Mouse (Mus musculus) A20 (cell line): ENCODE measurements around the gene Rps27.
"Not testable (repeated sequence)": the region's sequence is repeated elsewhere in the genome, so short reads cannot be mapped to it uniquely, and the experiment has no call there.

Experiments
- DNase-seq: peaks from one replicate; pipeline ENCODE4 v3.0.0-alpha.2; 2011; ENCODE audit warnings: low read depth, low spot score

The Rps27 gene

DNA sequence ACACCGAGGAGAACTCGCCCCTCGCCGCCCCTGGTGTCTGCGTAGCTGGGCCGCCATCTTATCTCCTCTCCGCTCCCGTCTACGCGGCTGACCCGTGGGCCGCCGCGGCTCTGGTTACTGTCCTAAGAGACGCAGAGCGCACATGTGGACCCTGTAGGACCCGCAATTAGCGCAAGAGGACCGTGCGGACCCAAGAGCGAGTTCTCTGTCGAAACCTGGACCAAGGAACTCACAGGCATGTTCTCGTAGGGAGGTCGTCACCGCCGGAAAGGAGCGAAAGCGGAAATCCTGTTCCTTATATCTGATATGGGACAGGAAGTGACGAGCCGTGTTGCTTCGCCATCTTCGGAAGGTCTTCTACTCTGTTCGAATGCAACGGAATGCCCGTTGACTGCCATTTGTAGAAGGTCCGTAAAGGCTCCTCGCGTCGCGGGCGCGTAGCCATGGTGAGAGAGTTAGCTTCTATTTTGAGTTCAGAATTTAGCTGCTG is at the start of gene Rps27, which contains the start of gene Rab13:
Gene Rps27, minus strand, starts transcription at position 275 of the 490 bp plus-strand sequence.
Gene Rab13, plus strand, starts transcription at position 319 of the 490 bp plus-strand sequence.
- peak; percentile 95 for DNase-seq

DNA sequence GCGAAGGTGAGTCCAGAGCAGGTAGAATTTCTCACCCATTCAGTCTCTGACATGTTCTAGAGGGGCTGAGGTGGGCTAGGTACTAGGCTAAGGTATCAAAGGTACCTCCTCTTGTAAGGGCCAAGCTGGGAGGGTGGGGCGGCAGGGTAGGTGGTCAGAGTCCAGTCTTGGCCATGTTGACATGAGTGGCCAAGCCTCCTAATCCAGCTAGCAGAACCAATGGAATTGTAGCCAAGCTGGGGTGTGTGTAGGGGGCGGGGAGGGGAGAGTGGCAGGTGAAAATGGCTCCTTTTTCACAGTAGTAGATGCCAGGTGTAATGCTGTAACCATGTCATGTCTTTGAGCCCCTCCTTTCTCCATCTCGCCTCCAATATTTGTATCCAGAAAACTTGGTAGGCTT is 45.1 kb upstream of the Rps27 start:
- DNase-seq: no peak

DNA sequence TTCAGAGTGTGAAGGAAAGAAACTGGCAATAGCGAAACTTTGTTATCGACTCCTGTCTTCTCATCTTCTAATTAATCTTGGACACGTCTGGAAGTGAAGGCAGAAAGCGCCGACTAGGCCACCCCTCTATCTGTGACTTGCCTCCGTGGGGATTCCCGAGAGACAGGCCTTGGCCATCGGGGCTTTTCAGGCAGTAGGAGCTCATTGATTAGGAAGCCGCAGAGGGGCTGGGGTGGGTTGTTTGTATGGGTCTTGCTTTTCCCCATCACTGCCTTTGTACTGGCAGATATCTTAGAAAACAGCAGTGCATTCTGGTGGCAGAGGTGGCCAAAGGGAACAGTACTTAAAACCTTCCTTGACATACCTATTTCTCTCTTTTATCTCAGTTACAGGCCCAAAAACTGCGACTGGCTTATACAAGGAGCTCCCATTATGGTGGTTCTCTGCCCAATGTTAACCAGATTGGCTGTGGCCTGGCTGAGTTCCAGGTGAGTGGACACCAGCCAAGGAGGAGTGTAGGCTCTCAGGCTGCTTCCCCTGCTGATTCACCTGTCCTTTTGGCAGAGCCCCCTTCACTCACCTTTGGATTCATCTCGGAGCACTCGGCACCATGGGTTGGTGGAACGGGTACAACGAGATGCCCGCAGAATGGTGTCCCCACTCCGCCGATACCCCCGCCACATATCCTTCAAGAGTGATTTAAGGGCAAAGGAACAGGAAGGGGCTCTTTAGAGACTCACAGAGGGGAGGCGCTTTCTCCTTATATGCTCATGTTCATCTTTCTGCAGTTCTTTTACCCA is 43.5 kb upstream of the Rps27 start:
- DNase-seq: no peak

DNA sequence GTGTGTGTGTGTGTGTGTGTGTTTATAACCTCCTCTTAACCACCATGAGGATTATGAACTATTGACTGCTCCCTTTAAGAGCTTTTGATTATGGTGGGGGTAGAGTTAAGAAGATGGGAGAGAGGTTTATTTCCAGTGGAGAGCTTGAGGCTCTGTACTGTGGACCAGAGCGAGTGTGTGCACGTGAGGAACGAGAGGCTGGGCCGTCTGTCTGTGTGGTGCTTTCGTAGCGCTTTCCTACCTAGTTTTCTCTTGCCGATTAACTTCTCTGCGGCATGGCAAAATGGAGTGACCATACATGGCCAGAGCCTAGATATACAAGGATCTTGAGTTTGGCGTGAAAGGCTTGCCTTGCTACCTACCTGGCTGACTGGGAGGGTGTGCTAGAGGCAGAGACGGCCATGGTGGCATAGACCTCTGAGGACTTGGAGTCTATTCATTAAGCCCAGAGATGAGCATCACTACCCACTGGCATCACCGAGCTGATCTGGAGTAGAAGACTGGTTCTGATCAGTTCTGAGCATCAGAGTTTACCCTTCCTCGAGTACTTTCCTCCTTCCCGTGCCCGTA is 42.4 kb upstream of the Rps27 start:
- DNase-seq: no peak

DNA sequence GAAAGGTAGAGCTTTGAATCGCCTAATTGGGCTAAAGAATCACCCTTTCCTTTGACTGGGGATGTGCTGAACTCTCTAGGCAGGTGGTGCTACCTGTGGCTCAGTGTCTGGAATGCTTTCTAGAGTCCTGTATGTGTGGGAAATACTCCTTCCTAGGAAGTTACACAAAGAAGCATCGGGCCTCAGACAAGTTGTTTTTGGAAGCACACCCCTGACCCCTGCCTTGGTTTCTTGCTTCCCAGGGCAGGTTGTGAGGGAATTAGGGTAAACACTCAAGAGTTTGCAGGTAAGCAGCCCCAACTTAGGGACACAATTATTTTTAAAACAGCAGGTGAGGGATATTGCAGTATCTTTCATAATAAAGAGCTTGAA is 41.7 kb upstream of the Rps27 start:
- no peak for DNase-seq

DNA sequence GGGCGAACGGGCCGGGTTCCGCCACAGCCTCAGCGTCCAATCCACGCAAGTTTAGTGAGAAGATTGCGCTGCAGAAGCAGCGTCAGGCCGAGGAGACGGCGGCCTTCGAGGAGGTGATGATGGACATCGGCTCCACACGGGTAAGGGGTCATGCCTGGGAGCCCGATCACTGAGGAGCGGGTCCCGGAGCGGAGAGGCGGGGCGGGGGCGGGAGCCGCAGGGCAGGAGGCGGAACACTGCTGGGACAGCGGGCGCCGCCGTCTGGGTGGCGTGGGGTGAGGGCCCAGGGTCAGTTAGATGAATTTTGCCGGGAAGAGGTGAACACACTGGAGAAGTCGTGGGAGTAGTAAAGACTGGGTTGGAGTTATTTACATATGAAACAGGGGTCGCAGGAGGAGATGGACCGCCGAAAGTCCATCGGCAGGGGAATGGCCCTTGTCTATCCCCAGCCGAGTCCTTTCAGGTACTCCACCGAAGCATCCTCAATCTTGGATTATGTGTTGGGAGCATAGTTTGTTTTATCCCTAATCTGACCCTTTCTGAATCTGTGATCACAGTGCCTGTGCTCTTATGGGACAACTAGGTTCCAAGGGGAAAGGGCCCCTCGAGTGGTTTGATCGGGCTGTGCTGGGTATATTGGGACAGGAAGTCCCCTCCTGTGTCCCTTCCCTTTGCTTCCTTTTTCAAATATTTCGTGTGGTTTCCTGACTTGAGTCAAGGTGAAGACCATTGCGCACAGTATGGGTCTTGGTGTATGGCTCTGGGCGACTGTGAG is 41.2 kb upstream of the Rps27 start:
- DNase-seq: peak; percentile 66

DNA sequence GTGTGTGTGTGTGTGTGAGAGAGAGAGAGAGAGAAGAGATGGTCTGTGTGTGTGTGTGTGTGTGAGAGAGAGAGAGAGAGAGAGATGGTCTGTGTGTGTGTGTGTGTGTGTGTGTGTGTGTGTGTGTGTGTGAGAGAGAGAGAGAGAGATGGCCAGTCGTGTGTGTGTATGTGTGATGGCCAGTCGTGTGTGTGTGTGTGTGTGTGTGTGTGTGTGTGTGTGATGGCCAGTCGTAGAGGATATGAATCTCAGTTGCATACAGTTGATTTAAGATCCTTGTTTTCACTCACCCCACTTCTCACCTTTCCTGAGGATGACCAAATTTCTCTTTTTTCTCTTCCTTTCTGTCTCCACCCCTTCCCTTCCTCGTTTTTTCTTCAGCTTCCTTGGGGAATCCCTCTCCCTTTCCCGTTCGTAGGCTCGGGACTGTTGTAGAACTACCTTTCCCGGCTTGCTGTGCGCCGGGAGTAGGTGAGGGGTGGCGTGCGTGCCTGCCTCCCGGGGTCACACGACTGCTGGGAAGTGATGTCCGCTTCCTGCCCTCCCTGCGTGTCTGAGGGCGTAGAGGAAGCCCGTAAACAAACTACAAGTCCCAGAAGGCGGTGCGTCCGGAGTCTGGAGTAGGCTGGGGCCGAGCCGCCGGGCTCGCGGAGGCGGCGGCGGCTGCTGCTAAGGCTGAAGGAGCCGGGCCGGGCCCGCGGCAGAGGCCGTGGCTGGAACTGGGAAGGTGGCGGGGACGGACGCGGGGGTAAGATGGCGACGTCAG is 40.4 kb upstream of the Rps27 start, which contains the start of gene Crtc2:
Gene Crtc2, plus strand, starts transcription at position 511 of the 766 bp plus-strand sequence.
- DNase-seq: peak; percentile 96

DNA sequence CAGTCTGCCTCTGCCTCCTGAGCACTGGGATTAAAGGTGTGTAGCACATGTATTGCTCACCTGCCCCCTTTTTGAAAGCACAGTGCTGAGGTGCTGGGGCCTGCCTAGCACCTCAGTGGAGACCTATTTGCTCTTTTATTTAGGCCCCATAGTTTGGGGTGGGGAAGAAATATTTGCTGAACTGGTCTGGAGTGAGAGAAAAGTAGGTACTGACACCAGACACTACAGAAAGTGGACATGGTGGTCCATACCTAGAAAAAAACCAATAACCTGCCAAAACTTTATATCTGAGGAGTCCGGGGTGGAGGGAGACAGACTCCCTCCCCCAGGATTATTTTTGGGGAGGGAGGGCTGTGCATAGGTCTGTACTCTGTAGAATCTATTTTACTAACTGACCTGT is 39.7 kb upstream of the Rps27 start:
- DNase-seq: peak; percentile 18

DNA sequence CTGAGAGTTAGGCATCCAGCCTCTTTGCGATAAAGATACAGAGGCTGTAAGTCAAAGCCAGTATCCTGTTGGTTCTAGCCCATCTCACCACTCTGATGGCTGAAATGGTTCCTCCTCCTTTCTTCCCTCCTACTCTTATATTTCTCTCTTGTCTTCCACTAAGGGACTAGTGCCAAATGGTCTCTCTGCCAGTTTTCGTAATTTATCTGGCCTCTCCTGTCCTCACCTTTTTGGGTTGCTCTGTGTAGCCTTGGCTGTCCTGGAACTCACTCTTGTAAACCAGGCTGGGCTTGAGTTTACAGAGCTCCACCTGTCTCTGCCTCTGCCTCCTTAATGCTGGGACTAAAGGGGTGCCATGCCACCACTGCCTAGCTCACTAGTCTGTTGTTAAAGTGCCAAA is 39.2 kb upstream of the Rps27 start:
- DNase-seq: not testable (repeated sequence)

DNA sequence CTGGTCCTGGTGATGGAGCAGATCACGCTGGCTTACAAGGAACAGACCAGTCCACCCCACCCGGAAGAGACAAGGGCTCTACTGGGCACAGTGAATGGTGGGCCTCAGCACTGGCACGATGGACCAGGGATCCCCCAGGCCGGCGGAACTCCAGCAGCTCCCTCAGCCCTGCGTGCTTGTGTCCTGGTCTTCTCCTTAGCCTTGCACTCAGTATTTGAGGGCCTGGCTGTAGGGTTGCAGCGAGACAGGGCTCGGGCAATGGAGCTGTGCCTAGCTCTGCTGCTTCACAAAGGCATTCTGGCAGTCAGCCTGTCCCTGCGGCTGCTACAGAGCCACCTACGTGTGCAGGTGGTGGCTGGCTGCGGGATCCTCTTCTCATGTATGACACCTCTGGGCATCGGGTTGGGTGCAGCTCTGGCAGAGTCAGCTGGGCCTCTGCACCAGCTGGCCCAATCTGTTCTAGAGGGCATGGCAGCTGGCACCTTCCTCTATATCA is 38.3 kb upstream of the Rps27 start:
- not testable (repeated sequence) for DNase-seq

DNA sequence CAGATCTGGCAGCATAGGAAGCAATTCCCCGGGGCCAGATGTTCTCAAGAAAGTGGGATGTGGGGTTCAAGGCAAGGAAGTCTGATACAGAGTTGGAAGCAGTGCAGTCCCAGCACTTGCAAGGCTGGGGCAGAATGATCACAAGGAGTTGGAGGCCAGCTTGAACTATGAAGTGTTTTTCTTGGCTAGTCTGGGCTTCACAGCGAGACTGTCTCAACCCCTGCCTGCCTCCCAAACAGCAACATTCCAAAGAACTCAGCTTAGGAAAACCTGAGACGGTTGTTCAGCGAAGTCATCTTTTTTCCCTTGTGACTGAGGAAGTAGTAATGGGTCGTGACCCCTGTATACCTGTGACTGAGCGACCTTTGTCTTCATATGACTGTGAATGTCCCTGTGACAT is 37.3 kb upstream of the Rps27 start:
- no peak for DNase-seq

DNA sequence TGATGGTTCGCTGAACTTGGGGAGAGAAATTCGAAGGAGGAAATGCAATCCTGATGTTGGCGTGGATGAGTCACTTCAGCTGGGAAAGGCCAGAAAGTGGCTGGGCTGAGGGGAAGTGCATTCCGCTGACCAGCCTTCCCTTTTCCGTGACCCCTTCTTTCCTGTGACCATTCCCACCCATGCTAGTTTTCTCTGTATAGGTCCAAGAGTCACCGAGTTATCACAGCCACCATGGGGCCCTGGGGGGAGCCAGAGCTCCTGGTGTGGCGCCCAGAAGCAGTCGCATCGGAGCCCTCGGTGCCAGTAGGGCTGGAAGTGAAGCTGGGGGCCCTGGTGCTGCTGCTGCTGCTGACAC is 35.3 kb upstream of the Rps27 start:
- DNase-seq: peak; percentile 61

DNA sequence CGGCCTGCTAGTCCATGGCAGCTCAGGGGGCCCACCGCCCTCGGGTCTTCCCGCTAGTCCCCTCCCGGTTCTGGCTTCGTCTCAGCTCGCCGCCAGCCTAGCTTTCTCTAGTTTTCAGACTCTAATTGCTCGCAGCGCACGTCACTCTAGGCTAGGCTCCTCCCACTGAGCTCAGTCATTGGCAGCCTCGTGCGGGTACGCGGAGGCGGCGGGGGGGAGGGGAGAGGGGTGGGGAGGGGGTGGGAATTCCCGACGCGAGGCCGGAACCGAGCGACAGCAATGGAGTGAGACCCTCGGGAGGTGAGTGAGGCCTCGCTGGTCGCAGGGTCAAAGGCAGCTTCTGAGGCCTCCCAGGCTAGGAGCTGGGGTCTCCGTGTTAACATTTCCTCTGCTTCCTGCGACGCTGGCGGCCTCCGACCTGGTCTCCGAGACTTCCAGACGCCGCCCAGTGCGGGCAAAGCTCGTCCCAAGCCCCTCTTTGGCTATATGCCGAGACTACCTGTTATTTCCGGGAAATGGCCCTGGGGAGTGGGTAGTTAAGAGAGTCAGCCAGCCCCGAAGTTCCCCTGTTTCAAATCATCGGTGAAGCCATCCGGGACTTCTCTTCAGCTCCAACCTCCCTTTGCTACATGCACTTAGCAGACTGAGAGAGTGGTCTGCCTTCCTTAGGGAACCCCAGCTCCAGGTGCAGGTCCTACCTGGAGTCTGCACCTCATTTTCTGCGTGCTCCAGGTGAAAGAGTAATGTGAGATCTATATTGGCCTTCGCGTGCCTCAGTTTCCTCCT is 34.7 kb upstream of the Rps27 start, which contains the start of gene Slc39a1:
Gene Slc39a1, plus strand, starts transcription at position 213 of the 786 bp plus-strand sequence.
- peak; percentile 95 for DNase-seq

DNA sequence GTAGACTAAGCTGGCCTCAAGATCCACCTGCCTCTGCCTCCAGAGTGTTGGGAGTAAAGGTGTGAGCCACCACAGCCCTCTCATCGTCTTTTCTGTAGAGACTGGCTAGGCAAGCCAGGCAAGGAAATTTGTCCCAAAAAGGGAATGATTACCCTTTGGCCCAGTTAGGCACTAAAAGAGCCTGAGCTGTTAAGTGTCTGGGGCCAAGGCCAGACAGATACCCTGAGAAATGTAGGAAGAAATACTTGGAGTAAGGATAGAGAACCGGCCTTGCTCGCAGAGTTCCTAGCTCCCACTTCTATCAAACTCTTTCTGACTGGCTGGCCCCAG is 34.1 kb upstream of the Rps27 start:
- DNase-seq: no peak

DNA sequence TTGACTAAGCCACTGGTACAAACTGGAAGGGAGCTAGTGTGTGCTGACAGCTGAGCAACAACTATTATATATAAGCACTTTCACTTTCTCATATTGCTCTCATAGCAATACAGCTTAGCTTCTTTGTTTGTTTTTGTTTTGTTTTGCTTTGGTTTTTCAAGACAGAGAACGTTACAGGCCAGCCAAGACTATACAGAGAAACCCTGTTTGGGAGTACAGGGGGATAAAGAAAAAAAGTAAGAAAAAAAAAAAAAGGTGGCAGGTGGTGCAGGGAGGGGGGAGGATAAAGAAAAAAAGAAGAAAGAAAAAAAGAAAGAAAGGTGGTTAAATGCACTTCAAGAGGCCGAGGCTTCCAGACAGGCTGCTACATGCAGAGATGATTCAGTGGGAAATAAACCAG is 32.0 kb upstream of the Rps27 start:
- DNase-seq: peak; percentile 53

DNA sequence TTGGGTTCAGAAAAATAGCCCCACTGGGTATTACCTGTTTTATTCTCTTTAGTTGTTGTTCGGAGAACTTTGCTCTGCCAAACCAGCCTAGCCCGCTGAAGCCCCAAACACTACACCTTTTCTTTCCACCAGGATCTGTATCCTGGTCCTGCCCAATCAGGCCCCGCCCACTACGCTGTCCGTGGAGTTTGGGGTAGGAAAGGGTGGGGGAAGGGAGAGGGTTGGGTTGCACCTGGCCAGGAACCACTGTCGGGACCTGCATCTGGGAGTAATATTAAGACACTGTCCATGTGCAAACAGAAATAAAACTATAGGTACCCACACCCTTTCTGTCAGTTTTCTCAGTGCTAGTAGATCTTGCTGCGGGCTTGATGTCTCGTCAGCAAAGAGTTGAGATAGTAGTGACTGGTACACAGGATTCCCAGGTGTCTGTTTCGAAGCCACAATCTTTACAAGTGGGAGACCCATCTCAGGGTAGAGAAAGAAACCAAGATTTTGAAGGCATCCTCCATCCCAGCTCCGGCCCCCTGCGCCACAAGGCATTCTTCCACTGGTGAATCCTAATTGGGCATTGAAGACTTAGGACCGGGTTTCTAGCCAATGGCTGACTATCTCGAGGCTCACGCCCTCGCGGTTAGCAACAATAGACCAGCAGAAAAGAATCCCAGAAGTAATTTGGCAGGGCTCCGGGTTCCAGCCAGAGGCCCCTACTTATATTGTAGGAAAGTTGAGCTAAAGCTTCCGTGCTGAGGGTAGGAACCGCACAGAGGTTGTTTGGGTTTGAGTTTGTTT is 29.7 kb upstream of the Rps27 start, which contains the start of gene Creb3l4:
Gene Creb3l4, minus strand, starts transcription at position 529 of the 792 bp plus-strand sequence.
- DNase-seq: no peak

DNA sequence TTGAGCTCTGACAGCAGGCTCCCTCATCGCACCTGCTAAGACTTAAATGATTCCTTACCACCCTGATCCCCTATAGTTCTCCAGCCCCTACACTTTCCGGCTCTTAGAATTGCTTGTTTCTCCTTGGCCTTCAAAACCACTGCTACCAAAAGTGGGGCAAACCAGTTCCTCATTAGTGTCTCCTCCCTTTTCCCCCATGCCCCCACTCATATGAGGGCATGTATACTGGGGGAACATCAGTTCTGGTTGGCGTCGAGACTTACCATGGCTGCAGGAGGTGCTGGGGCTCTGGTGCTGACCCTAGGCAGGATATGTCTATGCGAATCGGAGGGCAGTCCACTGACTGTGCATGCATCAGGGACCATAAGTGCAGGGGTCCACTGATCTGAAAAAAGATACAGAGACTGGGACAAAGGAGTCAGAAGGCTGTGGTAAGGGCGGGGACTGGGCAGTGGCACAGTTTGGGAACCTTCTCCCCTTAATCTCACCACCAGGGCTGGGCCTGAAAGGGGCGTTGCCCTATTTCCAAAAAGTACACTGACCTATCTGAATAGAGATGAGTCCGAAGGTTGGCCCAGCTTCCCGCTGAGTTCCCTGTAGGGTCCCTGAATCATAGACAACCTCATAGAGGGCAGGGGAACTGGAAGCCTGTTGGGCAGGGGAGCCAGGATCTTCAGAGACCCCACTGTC is 28.4 kb upstream of the Rps27 start:
- no peak for DNase-seq

DNA sequence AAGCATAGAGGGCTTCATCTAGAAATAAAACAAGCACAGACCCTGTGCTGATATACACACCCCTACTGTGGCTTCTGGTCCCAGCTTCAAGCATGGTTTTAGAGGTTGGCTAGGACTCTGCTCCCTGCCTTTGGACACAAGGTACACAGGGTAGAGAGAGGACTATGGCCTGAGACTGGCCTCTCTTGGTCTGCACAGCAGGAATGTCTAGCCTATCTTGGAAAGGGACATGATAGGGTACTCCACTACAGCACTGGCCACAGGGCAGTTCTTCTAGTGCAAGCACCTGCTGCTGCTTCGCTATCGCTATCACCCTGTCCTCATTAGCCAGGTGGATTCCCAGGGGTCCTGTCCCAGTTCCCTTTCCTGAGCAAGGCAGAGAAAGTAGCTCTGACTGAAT is 27.8 kb upstream of the Rps27 start:
- DNase-seq: peak; percentile 42
